Mouse (Mus musculus): ENCODE results near the gene Fam161a. TPM values are rescaled to one million over a fixed set of nuclear protein-coding genes. Genes with fewer than 3 reads are reported as not detected.

Gene Fam161a
- polyA plus RNA-seq, 1 experiment from 2014 or later, result 9.0 TPM

- no peaks in the 10 kb centered on the region for H3K36me3 ChIP-seq (replicated peaks; ENCODE audit: control insufficient read depth, insufficient read depth)
- H3K4me3 ChIP-seq (replicated peaks; ENCODE audit: low read length), result no peak overlapping the region
- no peak for ATAC-seq (ENCODE audit: low FRiP score)
- WGBS, result 97% methylated on average over 2 of the region's 2 CpGs
- no peaks in the 10 kb centered on the region for H3K4me1 ChIP-seq (replicated peaks; ENCODE audit: control insufficient read depth, insufficient read depth, low read length)
- no peak overlapping the region for H3K27ac ChIP-seq
- no peak for DNase-seq (ENCODE audit: low spot score)
- no peaks in the 10 kb centered on the region for H3K9me3 ChIP-seq (ENCODE audit: control insufficient read depth, low read length)
- H3K27me3 ChIP-seq (ENCODE audit: control insufficient read depth, insufficient read depth, low read length), result no peaks in the 10 kb centered on the region
- H3K4me2 ChIP-seq (replicated peaks), result no peak overlapping the region
- no peak overlapping the region for H3K9ac ChIP-seq
Observed at GRCm38 (mm10) chr11:23023155-23023554, 15.8 kb downstream of the Fam161a start.

DNA sequence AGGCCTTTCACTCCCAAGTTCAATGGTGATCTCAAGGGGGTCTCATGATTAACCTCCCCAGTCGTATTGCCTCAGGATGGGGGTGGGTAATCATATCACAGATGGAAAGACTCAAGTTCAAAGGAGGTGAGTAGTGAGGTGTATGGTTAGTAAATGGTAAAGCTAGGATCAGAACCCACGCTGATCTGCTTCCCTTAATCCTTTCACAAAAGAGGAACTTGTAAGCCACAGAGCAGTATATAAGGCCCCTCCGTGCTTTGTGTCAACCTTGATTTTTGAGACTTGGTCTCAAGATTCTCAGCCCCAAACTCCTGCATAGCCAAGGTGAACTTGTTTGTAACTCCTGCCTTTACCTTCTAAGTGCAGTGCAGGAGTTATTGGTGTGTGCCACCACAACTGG lies 16.8 kb downstream of the Fam161a start:
- no peaks in the 10 kb centered on the region for H3K27me3 ChIP-seq (ENCODE audit: control insufficient read depth, insufficient read depth, low read length)
- no peaks in the 10 kb centered on the region for H3K9me3 ChIP-seq (ENCODE audit: control insufficient read depth, low read length)
- H3K4me2 ChIP-seq (replicated peaks), result no peak overlapping the region
- H3K27ac ChIP-seq, result no peak overlapping the region
- no peak overlapping the region for H3K4me3 ChIP-seq (replicated peaks; ENCODE audit: low read length)
- no peaks in the 10 kb centered on the region for H3K4me1 ChIP-seq (replicated peaks; ENCODE audit: control insufficient read depth, insufficient read depth, low read length)
- no peak for ATAC-seq (ENCODE audit: low FRiP score)
- H3K36me3 ChIP-seq (replicated peaks; ENCODE audit: control insufficient read depth, insufficient read depth), result no peaks in the 10 kb centered on the region
- no peak overlapping the region for H3K9ac ChIP-seq
- WGBS, result 71% methylated on average over 3 of the region's 3 CpGs
- DNase-seq (ENCODE audit: low spot score), result no peak

- H3K4me2 ChIP-seq (replicated peaks), result no peak overlapping the region
- H3K27me3 ChIP-seq (ENCODE audit: control insufficient read depth, insufficient read depth, low read length), result no peaks in the 10 kb centered on the region
- H3K4me1 ChIP-seq (replicated peaks; ENCODE audit: control insufficient read depth, insufficient read depth, low read length), result no peaks in the 10 kb centered on the region
- no peaks in the 10 kb centered on the region for H3K36me3 ChIP-seq (replicated peaks; ENCODE audit: control insufficient read depth, insufficient read depth)
- WGBS, result 83% methylated on average over 3 of the region's 3 CpGs
- H3K27ac ChIP-seq, result no peak overlapping the region
- H3K4me3 ChIP-seq (replicated peaks; ENCODE audit: low read length), result no peak overlapping the region
- no peak overlapping the region for H3K9ac ChIP-seq
- H3K9me3 ChIP-seq (ENCODE audit: control insufficient read depth, low read length), result no peaks in the 10 kb centered on the region
- no peak for DNase-seq (ENCODE audit: low spot score)
- no peak for ATAC-seq (ENCODE audit: low FRiP score)
Observed at GRCm38 (mm10) chr11:23028957-23029356, 21.6 kb downstream of the Fam161a start.

- no peak for DNase-seq (ENCODE audit: low spot score)
- no peak for ATAC-seq (ENCODE audit: low FRiP score)
- no peak overlapping the region for H3K4me3 ChIP-seq (replicated peaks; ENCODE audit: low read length)
- H3K27ac ChIP-seq, result no peak overlapping the region
- no peaks in the 10 kb centered on the region for H3K4me1 ChIP-seq (replicated peaks; ENCODE audit: control insufficient read depth, insufficient read depth, low read length)
- no peak overlapping the region for H3K9ac ChIP-seq
- H3K4me2 ChIP-seq (replicated peaks), result no peak overlapping the region
- WGBS, result 78% methylated on average over 6 of the region's 6 CpGs
- no peaks in the 10 kb centered on the region for H3K27me3 ChIP-seq (ENCODE audit: control insufficient read depth, insufficient read depth, low read length)
- no peaks in the 10 kb centered on the region for H3K36me3 ChIP-seq (replicated peaks; ENCODE audit: control insufficient read depth, insufficient read depth)
- no peaks in the 10 kb centered on the region for H3K9me3 ChIP-seq (ENCODE audit: control insufficient read depth, low read length)
Observed at GRCm38 (mm10) chr11:23029399-23029798, 22.1 kb downstream of the Fam161a start.

DNA sequence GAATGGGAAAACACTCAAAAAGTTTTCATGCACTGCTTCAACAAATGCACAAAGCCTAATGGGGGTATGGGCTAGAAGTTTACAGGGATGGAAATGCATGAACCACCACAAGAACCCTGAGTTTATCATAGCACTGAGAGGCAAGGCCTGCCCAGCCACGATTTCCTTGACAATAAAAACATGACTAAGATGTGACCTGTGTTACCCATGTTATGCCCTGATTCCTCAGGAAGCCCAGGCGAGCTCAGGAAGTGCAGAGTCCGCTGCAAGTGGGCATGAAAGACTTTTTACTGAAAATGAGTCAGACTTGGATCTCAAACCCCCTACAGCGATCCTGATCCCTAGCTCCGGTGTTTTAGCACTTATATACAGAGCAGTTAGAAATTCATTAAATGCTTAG lies 39.9 kb downstream of the Fam161a start:
- no peaks in the 10 kb centered on the region for H3K9me3 ChIP-seq (ENCODE audit: control insufficient read depth, low read length)
- no peak overlapping the region for H3K9ac ChIP-seq
- H3K27me3 ChIP-seq (ENCODE audit: control insufficient read depth, insufficient read depth, low read length), result no peaks in the 10 kb centered on the region
- WGBS, result 79% methylated on average over 5 of the region's 5 CpGs
- no peak overlapping the region for H3K4me3 ChIP-seq (replicated peaks; ENCODE audit: low read length)
- H3K27ac ChIP-seq, result no peak overlapping the region
- H3K4me1 ChIP-seq (replicated peaks; ENCODE audit: control insufficient read depth, insufficient read depth, low read length), result no peaks in the 10 kb centered on the region
- H3K4me2 ChIP-seq (replicated peaks), result no peak overlapping the region
- DNase-seq (ENCODE audit: low spot score), result no peak
- H3K36me3 ChIP-seq (replicated peaks; ENCODE audit: control insufficient read depth, insufficient read depth), result no peaks in the 10 kb centered on the region
- ATAC-seq (ENCODE audit: low FRiP score), result no peak

- no peak overlapping the region for H3K4me3 ChIP-seq (replicated peaks; ENCODE audit: low read length)
- 49% methylated on average over 20 of the region's 20 CpGs for WGBS
- no peak for DNase-seq (ENCODE audit: low spot score)
- no peak for ATAC-seq (ENCODE audit: low FRiP score)
- no peaks in the 10 kb centered on the region for H3K9me3 ChIP-seq (ENCODE audit: control insufficient read depth, low read length)
- H3K4me2 ChIP-seq (replicated peaks), result peak overlapping the region; percentile 34
- H3K36me3 ChIP-seq (replicated peaks; ENCODE audit: control insufficient read depth, insufficient read depth), result no peaks in the 10 kb centered on the region
- H3K4me1 ChIP-seq (replicated peaks; ENCODE audit: control insufficient read depth, insufficient read depth, low read length), result no peaks in the 10 kb centered on the region
- no peak overlapping the region for H3K9ac ChIP-seq
- H3K27me3 ChIP-seq (ENCODE audit: control insufficient read depth, insufficient read depth, low read length), result no peaks in the 10 kb centered on the region
- 0 out of 2 replicates have a peak overlapping the region, but pooled peaks have one; percentile 7 for H3K27ac ChIP-seq
Observed at GRCm38 (mm10) chr11:23047663-23048582, 40.6 kb downstream of the Fam161a start.

DNA sequence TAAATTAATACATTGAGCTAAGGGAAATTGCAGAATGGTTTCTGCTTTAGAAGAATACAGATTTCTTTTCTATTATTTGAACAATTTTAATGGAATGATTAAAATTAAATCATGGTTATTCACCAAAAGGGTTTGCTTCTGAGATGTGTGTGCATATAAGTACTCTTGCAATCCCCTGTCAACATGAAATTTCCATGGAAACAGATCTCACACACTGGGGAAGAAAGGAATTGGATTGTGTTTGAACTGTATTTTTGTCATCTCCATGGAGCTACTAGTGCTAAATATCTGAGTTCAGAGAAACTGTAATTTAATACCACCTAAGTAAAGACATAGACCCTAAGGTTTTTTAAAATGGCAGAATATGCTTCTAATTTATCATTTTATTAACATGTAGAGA lies 42.3 kb downstream of the Fam161a start:
- Histone ChIP-seq H3K9me3 (ENCODE audit: control insufficient read depth, low read length) (no peaks in the 10 kb centered on the region), H3K27me3 (ENCODE audit: control insufficient read depth, insufficient read depth, low read length) (no peaks in the 10 kb centered on the region), H3K4me1 (replicated peaks; ENCODE audit: control insufficient read depth, insufficient read depth, low read length) (no peaks in the 10 kb centered on the region), H3K4me2 (replicated peaks) (no peak overlapping the region), H3K9ac (no peak overlapping the region), H3K36me3 (replicated peaks; ENCODE audit: control insufficient read depth, insufficient read depth) (no peaks in the 10 kb centered on the region), H3K27ac (no peak overlapping the region), H3K4me3 (replicated peaks; ENCODE audit: low read length) (no peak overlapping the region)
- DNase-seq (ENCODE audit: low spot score), result no peak
- ATAC-seq (ENCODE audit: low FRiP score), result no peak

- ATAC-seq (ENCODE audit: low FRiP score), result no peak
- no peaks in the 10 kb centered on the region for H3K9me3 ChIP-seq (ENCODE audit: control insufficient read depth, low read length)
- H3K4me3 ChIP-seq (replicated peaks; ENCODE audit: low read length), result no peak overlapping the region
- H3K36me3 ChIP-seq (replicated peaks; ENCODE audit: control insufficient read depth, insufficient read depth), result no peaks in the 10 kb centered on the region
- DNase-seq (ENCODE audit: low spot score), result no peak
- H3K4me2 ChIP-seq (replicated peaks), result no peak overlapping the region
- H3K4me1 ChIP-seq (replicated peaks; ENCODE audit: control insufficient read depth, insufficient read depth, low read length), result no peaks in the 10 kb centered on the region
- H3K27me3 ChIP-seq (ENCODE audit: control insufficient read depth, insufficient read depth, low read length), result no peaks in the 10 kb centered on the region
- H3K27ac ChIP-seq, result no peak overlapping the region
- H3K9ac ChIP-seq, result no peak overlapping the region
- WGBS, result 75% methylated on average over 4 of the region's 4 CpGs
Observed at GRCm38 (mm10) chr11:23052353-23052752, 45.0 kb downstream of the Fam161a start.

GRCm38 (mm10) chr11:23063153-23063552 lies 55.8 kb downstream of the Fam161a start:
- no peak for ATAC-seq (ENCODE audit: low FRiP score)
- Histone ChIP-seq H3K9ac (no peak overlapping the region), H3K27me3 (ENCODE audit: control insufficient read depth, insufficient read depth, low read length) (no peaks in the 10 kb centered on the region), H3K4me1 (replicated peaks; ENCODE audit: control insufficient read depth, insufficient read depth, low read length) (peaks cover 6% of the 10 kb centered on the region), H3K27ac (no peak overlapping the region), H3K9me3 (ENCODE audit: control insufficient read depth, low read length) (no peaks in the 10 kb centered on the region), H3K36me3 (replicated peaks; ENCODE audit: control insufficient read depth, insufficient read depth) (no peaks in the 10 kb centered on the region), H3K4me2 (replicated peaks) (no peak overlapping the region), H3K4me3 (replicated peaks; ENCODE audit: low read length) (no peak overlapping the region)
- 84% methylated on average over 6 of the region's 6 CpGs for WGBS
- no peak for DNase-seq (ENCODE audit: low spot score)
